Mouse (Mus musculus) megakaryocyte progenitor cell, adult 5-6 weeks (primary cell): ENCODE results near the gene Cox7a2l. TPM values are rescaled to one million over a fixed set of nuclear protein-coding genes. Genes with fewer than 3 reads are reported as not detected.

Experiments
- ATAC-seq: replicated peaks from 2 replicates; pipeline ENCODE4 v1.8.0; 2016; ENCODE audit warnings: mild to moderate bottlenecking, moderate TSS enrichment, inconsistent platforms; ENCODE audit not compliant: poor library complexity
- total RNA-seq, 2 experiments: library from RNA; stranded (forward) in 1 of 2; stranded (reverse) in 1 of 2; fragments of 157-497, 149-512 nt in 1 of 2; fragments of 200-1000 nt in 1 of 2; gene quantifications; 2 replicates each; pipeline versions ENCODE4 v1.2.3 to v1.2.4; 2015 to 2017

The Cox7a2l gene
- total RNA-seq, 2 experiments from 2014 or later = 195 to 219 TPM

GRCm38 (mm10) chr17:83457271-83457670 is 59.9 kb downstream of the Cox7a2l start:
- ATAC-seq = peak; percentile 29; the same call in 1 of the 2 replicates

- ATAC-seq = no peak
Observed at GRCm38 (mm10) chr17:83453587-83453986, 63.5 kb downstream of the Cox7a2l start.

GRCm38 (mm10) chr17:83452451-83452850 is 64.7 kb downstream of the Cox7a2l start:
- no peak for ATAC-seq

Other genes with a start within 250 kb of the Cox7a2l start
- gene Eml4, start 166.4 kb downstream of the Cox7a2l start, total RNA-seq (2015) = 38.0 and 41.5 TPM in 2 replicates
- 79.6 and 86.3 TPM in 2 replicates for gene Eml4, start 166.4 kb downstream of the Cox7a2l start, total RNA-seq (2017)
- gene Kcng3, start 114.6 kb upstream of the Cox7a2l start, total RNA-seq (2015) = 0.02 TPM in 1 of 2 replicates, not detected in the other
- not detected in 2 replicates for gene Kcng3, start 114.6 kb upstream of the Cox7a2l start, total RNA-seq (2017)
- 51.0 and 54.1 TPM in 2 replicates for gene Mta3, start 188.8 kb upstream of the Cox7a2l start, total RNA-seq (2015)
- gene Mta3, start 188.8 kb upstream of the Cox7a2l start, total RNA-seq (2017) = 29.0 and 40.3 TPM in 2 replicates